Comparison of ENCODE assay signal across 8 mouse cellular contexts in genomic region chr1:92371357-92371981, GRCm38 (mm10).
DNase-seq lines count a peak whose midpoint lies in the region; ATAC-seq and TF ChIP-seq lines count a peak whose summit lies in the region.

No protein-coding gene starts in this region.

- H3K9ac ChIP-seq in intestine, postnatal 0 days (ENCODE audit: low read depth, low read length), result no peak overlapping the region
- no peak overlapping the region for H3K9ac ChIP-seq in midbrain, embryonic 13.5 days (replicated peaks)

- 12% methylated on average over 11 of the region's 11 CpGs for WGBS in thymus, adult 2 months
- WGBS in intestine, postnatal 0 days, result 46% methylated on average over 11 of the region's 11 CpGs
- 50% methylated on average over 11 of the region's 11 CpGs for WGBS in midbrain, embryonic 13.5 days

- H3K4me3 ChIP-seq in thymus, adult 2 months (ENCODE audit: control insufficient read depth, insufficient read depth, low read length), result no peak overlapping the region
- H3K4me3 ChIP-seq in intestine, postnatal 0 days (ENCODE audit: low read depth, low read length), result no peak overlapping the region
- H3K4me3 ChIP-seq in midbrain, embryonic 13.5 days (replicated peaks), result no peak overlapping the region

- H3K27ac ChIP-seq in thymus, adult 2 months (ENCODE audit: control insufficient read depth, insufficient read depth, low read length), result no peak overlapping the region
- H3K27ac ChIP-seq in intestine, postnatal 0 days (ENCODE audit: low read depth, low read length), result no peak overlapping the region
- peak overlapping the region; percentile 70 for H3K27ac ChIP-seq in midbrain, embryonic 13.5 days

- TF ChIP-seq POLR2A in thymus, adult 2 months (IDR thresholded peaks at IDR 0.05; ENCODE audit: control insufficient read depth, extremely low read depth, insufficient read depth, low read length, poor library complexity), result no peak

- H3K36me3 ChIP-seq in thymus, adult 2 months (ENCODE audit: control insufficient read depth, insufficient read depth, low read length), result no peaks in the 10 kb centered on the region
- no peaks in the 10 kb centered on the region for H3K36me3 ChIP-seq in intestine, postnatal 0 days (ENCODE audit: control insufficient read depth, insufficient read depth)
- no peaks in the 10 kb centered on the region for H3K36me3 ChIP-seq in midbrain, embryonic 13.5 days

- H3K4me1 ChIP-seq in thymus, adult 2 months (replicated peaks; ENCODE audit: control insufficient read depth, insufficient read depth, low read length), result peaks cover 15% of the 10 kb centered on the region
- peaks cover 4% of the 10 kb centered on the region; the same call in 1 of the 2 replicates for H3K4me1 ChIP-seq in intestine, postnatal 0 days (replicated peaks; ENCODE audit: control insufficient read depth, insufficient read depth, low read length)
- H3K4me1 ChIP-seq in midbrain, embryonic 13.5 days (replicated peaks), result peaks cover 18% of the 10 kb centered on the region

- peak; percentile 42 for ATAC-seq in frontal cortex, adult (ENCODE audit: low TSS enrichment)
- no peak for ATAC-seq in intestine, postnatal 0 days
- peak; percentile 67 for ATAC-seq in midbrain, embryonic 13.5 days

- H3K27me3 ChIP-seq in thymus, adult 2 months (ENCODE audit: control insufficient read depth, insufficient read depth, low read length), result no peaks in the 10 kb centered on the region
- no peaks in the 10 kb centered on the region for H3K27me3 ChIP-seq in intestine, postnatal 0 days (replicated peaks; ENCODE audit: control insufficient read depth, insufficient read depth, low read length)
- no peaks in the 10 kb centered on the region for H3K27me3 ChIP-seq in midbrain, embryonic 13.5 days

- H3K4me2 ChIP-seq in intestine, postnatal 0 days (replicated peaks; ENCODE audit: low read depth), result peak overlapping the region; percentile 27; the same call in 1 of the 2 replicates
- peak overlapping the region; percentile 22; the same call in 1 of the 2 replicates for H3K4me2 ChIP-seq in midbrain, embryonic 13.5 days (replicated peaks)

- H3K9me3 ChIP-seq in intestine, postnatal 0 days (ENCODE audit: control insufficient read depth), result no peaks in the 10 kb centered on the region
- no peaks in the 10 kb centered on the region for H3K9me3 ChIP-seq in midbrain, embryonic 13.5 days

- DNase-seq in frontal cortex, postnatal 25 days (ENCODE audit: low spot score in 2 of 2), result no peak
- peak; percentile 8 for DNase-seq in thymus, postnatal 25 days
- no peak for DNase-seq in thymus, adult 2 months
- no peak for DNase-seq in gastrocnemius, adult 8-10 months (ENCODE audit: low spot score in 2 of 2)
- DNase-seq in gastrocnemius, postnatal 4 days (ENCODE audit: low spot score in 2 of 2), result no peak

- no peak for TF ChIP-seq CTCF in thymus, adult 2 months (IDR thresholded peaks at IDR 0.05; ENCODE audit: borderline replicate concordance, control insufficient read depth, extremely low read depth, insufficient read depth, low read length, poor library complexity)
- TF ChIP-seq CTCF in intestine, postnatal 0 days (IDR thresholded peaks at IDR 0.05; ENCODE audit: low read depth), result no peak
